Mouse (Mus musculus): Measurements from ENCODE around the gene Mndal. TPM values are rescaled to one million over a fixed set of nuclear protein-coding genes. Genes with fewer than 3 reads are reported as not detected.
"Not testable (repeated sequence)": the region's sequence is repeated elsewhere in the genome, so short reads cannot be mapped to it uniquely, and the experiment has no call there.

The Mndal gene
- total and polyA plus RNA-seq, 2 experiments from 2014 or later: 0.68 to 2.8 TPM

DNA sequence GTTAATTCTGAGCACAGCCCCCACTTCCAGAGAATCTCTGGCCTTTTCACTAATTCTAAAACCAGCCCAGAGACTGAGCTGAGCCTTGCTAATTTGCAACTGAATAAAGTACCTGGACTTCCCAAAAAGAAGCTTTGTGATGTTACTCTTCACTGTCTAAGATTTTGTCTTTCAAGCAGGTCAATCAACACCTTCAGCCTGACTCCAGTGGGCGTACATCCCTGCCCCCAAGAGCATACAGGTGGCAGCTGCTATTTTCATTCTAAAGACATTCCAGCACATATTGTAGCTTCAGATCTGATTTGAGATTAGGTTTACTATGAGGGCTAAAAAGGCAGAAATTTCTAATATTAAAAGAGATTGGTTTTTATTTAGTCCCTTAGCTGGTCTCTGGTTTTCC lies 73.7 kb downstream of the Mndal start:
- not testable (repeated sequence) for H3K36me3 ChIP-seq (ENCODE audit: insufficient read depth, low read length); H3K27me3 ChIP-seq (ENCODE audit: insufficient read depth, low read length); H3K4me3 ChIP-seq (ENCODE audit: low read length); H3K27ac ChIP-seq; ATAC-seq; H3K9me3 ChIP-seq (ENCODE audit: low read length); DNase-seq (ENCODE audit: low spot score); H3K4me2 ChIP-seq (ENCODE audit: low read depth, low read length); H3K4me1 ChIP-seq (ENCODE audit: insufficient read depth, low read length); H3K9ac ChIP-seq (replicated peaks; ENCODE audit: low read length)
- 88% methylated on average over 1 of the region's 1 CpGs for WGBS

DNA sequence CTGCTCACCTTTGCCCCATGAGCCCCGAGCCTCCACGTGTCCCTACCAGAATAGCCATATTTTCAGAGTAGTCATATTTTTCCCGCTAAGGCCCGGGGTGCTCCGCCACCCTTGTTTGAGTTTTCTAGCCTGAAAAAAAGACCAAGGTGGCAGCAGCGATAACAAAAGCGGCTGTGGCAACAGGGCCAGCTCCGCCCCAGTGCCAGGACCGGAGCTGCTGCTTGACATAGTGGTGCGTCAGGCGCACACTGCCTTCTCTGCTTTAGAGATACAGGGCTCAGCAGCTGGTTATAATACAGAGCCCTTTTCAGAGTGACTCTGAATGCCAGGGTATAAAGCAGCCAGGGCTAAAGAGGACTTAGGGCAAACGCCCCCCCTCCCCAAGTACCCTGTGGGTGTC lies 75.8 kb downstream of the Mndal start:
- Histone ChIP-seq H3K4me1 (ENCODE audit: insufficient read depth, low read length) (no peaks in the 10 kb centered on the region), H3K27ac (no peak overlapping the region), H3K9me3 (ENCODE audit: low read length) (no peaks in the 10 kb centered on the region), H3K4me3 (ENCODE audit: low read length) (no peak overlapping the region), H3K9ac (replicated peaks; ENCODE audit: low read length) (no peak overlapping the region), H3K36me3 (ENCODE audit: insufficient read depth, low read length) (no peaks in the 10 kb centered on the region), H3K4me2 (ENCODE audit: low read depth, low read length) (no peak overlapping the region), H3K27me3 (ENCODE audit: insufficient read depth, low read length) (no peaks in the 10 kb centered on the region)
- no peak for ATAC-seq
- no peak for TF ChIP-seq CTCF (IDR thresholded peaks at IDR 0.05; ENCODE audit: low read depth)
- no peak for DNase-seq (ENCODE audit: low spot score)
- WGBS: 86% methylated on average over 12 of the region's 12 CpGs

DNA sequence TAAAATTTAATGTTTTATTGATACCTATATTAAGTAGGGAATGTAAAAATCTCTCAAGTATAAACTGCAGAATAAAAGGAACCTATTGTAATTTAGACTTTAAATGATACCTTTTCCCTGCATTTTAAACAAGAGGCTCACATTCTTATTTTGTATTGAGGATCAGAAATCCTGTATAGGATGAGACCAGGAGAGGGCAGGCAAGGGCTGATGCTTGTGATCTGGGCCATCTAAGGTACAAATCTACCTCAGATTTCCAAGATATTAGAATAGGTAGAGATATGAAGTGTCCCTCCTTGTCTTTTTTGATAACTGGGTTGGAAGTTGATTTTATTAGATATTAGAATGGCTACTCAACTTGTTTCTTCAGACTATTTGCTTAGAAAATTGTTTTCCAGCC lies 88.6 kb downstream of the Mndal start:
- DNase-seq (ENCODE audit: low spot score): peak; percentile 53
- peak; percentile 69; the same call in 1 of the 2 replicates for ATAC-seq
- peak; percentile 59 for TF ChIP-seq CTCF (IDR thresholded peaks at IDR 0.05; ENCODE audit: low read depth)

DNA sequence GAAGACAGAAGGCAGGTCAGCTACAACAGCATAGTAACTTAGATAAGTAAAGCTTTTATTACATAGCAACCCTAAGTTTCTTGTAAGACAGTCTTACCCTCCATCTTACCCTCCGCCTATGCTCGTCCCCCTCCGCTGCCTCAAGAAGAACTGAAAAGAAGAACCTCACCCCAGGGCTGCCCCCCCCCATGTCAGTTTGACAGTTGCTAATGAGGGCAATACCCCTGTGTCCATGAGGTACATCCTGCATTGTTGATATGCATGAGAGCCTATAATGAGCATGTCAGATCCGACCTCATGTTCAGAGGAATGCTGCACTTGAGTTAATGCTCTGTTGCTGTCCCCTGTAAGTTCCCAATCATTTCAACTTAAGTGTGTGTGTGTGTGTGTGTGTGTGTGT lies 89.4 kb downstream of the Mndal start:
- ATAC-seq; H3K4me3 ChIP-seq (ENCODE audit: low read length); H3K27ac ChIP-seq; DNase-seq (ENCODE audit: low spot score); H3K27me3 ChIP-seq (ENCODE audit: insufficient read depth, low read length); H3K4me2 ChIP-seq (ENCODE audit: low read depth, low read length); H3K4me1 ChIP-seq (ENCODE audit: insufficient read depth, low read length); H3K9ac ChIP-seq (replicated peaks; ENCODE audit: low read length); H3K9me3 ChIP-seq (ENCODE audit: low read length); H3K36me3 ChIP-seq (ENCODE audit: insufficient read depth, low read length): not testable (repeated sequence)
- 44% methylated on average over 4 of the region's 4 CpGs for WGBS

More for the DNA sequence above, 88.6 kb downstream of the Mndal start:
- not testable (repeated sequence) for H3K36me3 ChIP-seq (ENCODE audit: insufficient read depth, low read length); H3K9me3 ChIP-seq (ENCODE audit: low read length); H3K9ac ChIP-seq (replicated peaks; ENCODE audit: low read length); H3K27me3 ChIP-seq (ENCODE audit: insufficient read depth, low read length); H3K4me2 ChIP-seq (ENCODE audit: low read depth, low read length); H3K27ac ChIP-seq; H3K4me1 ChIP-seq (ENCODE audit: insufficient read depth, low read length); H3K4me3 ChIP-seq (ENCODE audit: low read length)

- H3K27me3 ChIP-seq (ENCODE audit: insufficient read depth, low read length); H3K4me2 ChIP-seq (ENCODE audit: low read depth, low read length); H3K27ac ChIP-seq; ATAC-seq; H3K4me3 ChIP-seq (ENCODE audit: low read length); H3K9ac ChIP-seq (replicated peaks; ENCODE audit: low read length); DNase-seq (ENCODE audit: low spot score); H3K36me3 ChIP-seq (ENCODE audit: insufficient read depth, low read length); H3K9me3 ChIP-seq (ENCODE audit: low read length); H3K4me1 ChIP-seq (ENCODE audit: insufficient read depth, low read length): not testable (repeated sequence)
- 76% methylated on average over 4 of the region's 4 CpGs for WGBS
Observed at GRCm38 (mm10) chr1:173846193-173846592, 96.1 kb downstream of the Mndal start.

DNA sequence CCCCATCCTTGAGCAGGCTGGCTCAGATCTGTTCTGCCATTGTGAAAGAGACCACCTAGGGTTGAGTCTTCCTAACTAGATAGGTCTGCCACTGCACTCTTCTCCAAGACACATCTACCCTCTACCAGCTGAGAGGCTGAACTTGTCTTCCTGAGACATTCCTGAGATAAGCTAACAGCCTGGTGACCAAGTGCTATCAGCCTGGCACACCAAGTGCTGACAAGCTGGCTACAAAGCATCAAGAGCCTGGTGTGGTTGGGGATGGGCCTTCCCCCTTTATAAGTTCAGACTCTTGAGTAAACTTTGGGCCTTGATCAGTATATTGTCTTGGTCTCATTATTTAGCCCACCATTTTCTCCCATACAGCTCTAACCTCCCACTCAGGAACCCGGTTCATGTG lies 97.5 kb downstream of the Mndal start:
- ATAC-seq (no peak), DNase-seq (ENCODE audit: low spot score) (no peak)
- Histone ChIP-seq H3K9me3 (ENCODE audit: low read length) (no peaks in the 10 kb centered on the region), H3K9ac (replicated peaks; ENCODE audit: low read length) (no peak overlapping the region), H3K4me1 (ENCODE audit: insufficient read depth, low read length) (no peaks in the 10 kb centered on the region), H3K4me3 (ENCODE audit: low read length) (no peak overlapping the region), H3K36me3 (ENCODE audit: insufficient read depth, low read length) (no peaks in the 10 kb centered on the region), H3K4me2 (ENCODE audit: low read depth, low read length) (no peak overlapping the region), H3K27ac (no peak overlapping the region), H3K27me3 (ENCODE audit: insufficient read depth, low read length) (no peaks in the 10 kb centered on the region)
- TF ChIP-seq CTCF (IDR thresholded peaks at IDR 0.05; ENCODE audit: low read depth): no peak
- WGBS: 81% methylated on average over 1 of the region's 1 CpGs

DNA sequence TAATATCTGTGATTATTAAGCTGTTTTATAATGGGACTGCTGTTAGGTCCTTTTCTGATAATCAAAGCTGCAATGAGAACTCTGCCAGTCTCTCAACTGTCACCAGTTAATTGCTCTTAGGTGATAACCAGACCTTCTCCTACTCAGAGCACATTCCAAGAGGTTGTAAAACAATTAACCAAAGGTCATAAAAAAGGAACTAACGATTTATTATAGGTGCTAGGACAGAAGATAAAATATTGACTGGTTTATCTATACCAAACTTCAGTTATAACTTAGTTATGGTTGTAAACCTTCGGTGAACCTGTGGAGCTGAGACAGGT lies 120.8 kb downstream of the Mndal start:
- not testable (repeated sequence) for H3K9me3 ChIP-seq (ENCODE audit: low read length); H3K4me3 ChIP-seq (ENCODE audit: low read length); DNase-seq (ENCODE audit: low spot score); H3K27me3 ChIP-seq (ENCODE audit: insufficient read depth, low read length); H3K9ac ChIP-seq (replicated peaks; ENCODE audit: low read length); H3K4me2 ChIP-seq (ENCODE audit: low read depth, low read length); ATAC-seq; H3K36me3 ChIP-seq (ENCODE audit: insufficient read depth, low read length); H3K27ac ChIP-seq; H3K4me1 ChIP-seq (ENCODE audit: insufficient read depth, low read length)
- WGBS: 72% methylated on average over 2 of the region's 2 CpGs

GRCm38 (mm10) chr1:173820794-173821480 lies 121.4 kb downstream of the Mndal start:
- H3K27me3 ChIP-seq (ENCODE audit: insufficient read depth, low read length): not testable (repeated sequence)
- 89% methylated on average over 2 of the region's 2 CpGs for WGBS

DNA sequence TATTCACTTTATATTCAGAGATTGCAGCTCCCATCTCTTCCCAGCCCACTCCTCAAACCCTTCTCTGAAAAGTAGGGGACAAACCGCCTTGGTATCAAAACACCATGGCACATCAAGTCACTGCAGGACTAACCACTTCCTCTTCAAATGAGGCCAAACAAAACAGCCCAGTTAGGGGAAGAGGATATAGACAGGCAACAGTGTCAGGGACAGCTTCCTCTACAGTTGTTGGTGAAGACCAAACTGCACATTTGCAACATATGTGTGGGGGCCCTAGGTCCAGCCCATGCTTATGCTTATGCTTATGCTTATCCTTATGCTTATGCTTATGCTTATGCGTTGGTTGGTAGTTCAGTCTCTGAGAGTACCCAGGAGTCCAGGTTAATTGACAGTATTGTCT lies 133.0 kb downstream of the Mndal start:
- 84% methylated on average over 2 of the region's 2 CpGs for WGBS
- not testable (repeated sequence) for H3K36me3 ChIP-seq (ENCODE audit: insufficient read depth, low read length)

More at GRCm38 (mm10) chr1:173820794-173821480, 121.4 kb downstream of the Mndal start:
- not testable (repeated sequence) for ATAC-seq; H3K36me3 ChIP-seq (ENCODE audit: insufficient read depth, low read length); H3K27ac ChIP-seq; H3K9ac ChIP-seq (replicated peaks; ENCODE audit: low read length); H3K4me2 ChIP-seq (ENCODE audit: low read depth, low read length); H3K9me3 ChIP-seq (ENCODE audit: low read length); H3K4me3 ChIP-seq (ENCODE audit: low read length); DNase-seq (ENCODE audit: low spot score); H3K4me1 ChIP-seq (ENCODE audit: insufficient read depth, low read length)

DNA sequence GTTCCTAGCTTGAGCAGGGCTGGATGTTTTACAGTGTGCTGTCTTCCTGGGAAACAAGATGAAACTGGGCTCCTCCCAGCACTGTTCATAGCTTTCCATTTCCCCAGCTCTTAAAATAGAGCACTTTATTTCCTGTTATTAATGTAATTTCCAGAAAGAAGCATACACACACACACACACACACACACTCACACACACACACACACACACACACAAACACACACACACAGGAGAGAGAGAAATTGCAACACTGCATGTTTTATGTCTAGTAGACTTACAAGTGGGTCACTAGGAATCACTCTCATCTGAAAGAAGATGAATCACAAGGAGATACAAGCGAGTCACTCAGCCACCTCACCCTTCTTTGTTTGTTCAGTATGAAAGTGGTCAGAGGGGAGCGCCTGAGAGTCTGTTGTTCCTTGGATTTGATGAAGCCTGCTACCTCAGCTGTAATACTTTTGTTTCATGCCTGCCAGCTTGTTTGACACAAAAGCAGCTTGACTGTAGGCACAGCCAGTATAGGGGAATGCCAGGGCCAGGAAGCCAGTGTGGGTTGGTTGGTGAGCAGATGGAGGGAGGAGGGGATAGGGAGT lies 139.5 kb downstream of the Mndal start:
- WGBS: 57% methylated on average over 2 of the region's 2 CpGs
- not testable (repeated sequence) for H3K4me1 ChIP-seq (ENCODE audit: insufficient read depth, low read length); H3K4me2 ChIP-seq (ENCODE audit: low read depth, low read length); H3K9me3 ChIP-seq (ENCODE audit: low read length); DNase-seq (ENCODE audit: low spot score); H3K27me3 ChIP-seq (ENCODE audit: insufficient read depth, low read length); H3K4me3 ChIP-seq (ENCODE audit: low read length); H3K27ac ChIP-seq; H3K9ac ChIP-seq (replicated peaks; ENCODE audit: low read length); H3K36me3 ChIP-seq (ENCODE audit: insufficient read depth, low read length)
- peak; percentile 49 for ATAC-seq

More for the DNA sequence above, 133.0 kb downstream of the Mndal start:
- DNase-seq (ENCODE audit: low spot score); H3K9me3 ChIP-seq (ENCODE audit: low read length); H3K4me2 ChIP-seq (ENCODE audit: low read depth, low read length); ATAC-seq; H3K9ac ChIP-seq (replicated peaks; ENCODE audit: low read length); H3K27ac ChIP-seq; H3K4me1 ChIP-seq (ENCODE audit: insufficient read depth, low read length); H3K27me3 ChIP-seq (ENCODE audit: insufficient read depth, low read length); H3K4me3 ChIP-seq (ENCODE audit: low read length): not testable (repeated sequence)

All from hindbrain, postnatal 0 days (tissue).